In the genomic region with DNA sequence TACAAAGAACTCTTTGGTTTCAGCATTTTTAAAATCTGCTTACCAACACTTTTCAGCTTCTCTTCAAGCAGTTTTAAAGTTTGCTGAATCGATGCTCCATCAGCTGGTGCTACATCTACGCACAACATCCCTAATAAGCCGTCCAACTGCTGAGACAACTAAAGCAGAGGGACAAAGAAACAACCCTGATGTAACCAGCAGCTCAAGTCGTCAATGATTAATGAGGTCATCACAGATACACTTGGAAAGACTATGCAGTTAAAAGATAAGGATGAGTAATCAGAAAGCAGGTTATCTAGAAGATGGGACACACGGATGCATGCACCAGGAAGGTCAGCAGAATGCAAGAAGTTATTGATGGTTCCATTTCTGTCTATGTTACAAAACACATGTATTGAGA, we compare ENCODE assay signal across 25 mouse cellular contexts. TPM values are rescaled to one million over a fixed set of nuclear protein-coding genes. Genes with fewer than 3 reads are reported as not detected.
DNase-seq lines count a peak whose midpoint lies in the region; ATAC-seq and TF ChIP-seq lines count a peak whose summit lies in the region.
"Had no signal": no experiment of that assay in that cellular context is flagged by ENCODE, and none has a peak within 500 bp of the region (broad histone marks: within the 10 kb centered on the region; RNA-seq: fewer than 3 reads in every experiment).

No protein-coding gene starts in this region.

- WGBS in kidney, adult 2 months = 51% methylated on average over 5 of the region's 5 CpGs
- WGBS in kidney, embryonic 15.5 days = 74% methylated on average over 5 of the region's 5 CpGs

- DNase-seq in kidney, adult 2 months = peak; percentile 74
- DNase-seq in kidney, postnatal 10 days = no peak
- DNase-seq in kidney, postnatal 14 days = peak; percentile 14
- peak; percentile 18 for DNase-seq in retina, embryonic 14.5 days (ENCODE audit: low spot score)
- DNase-seq in retina, postnatal 1 day = no peak
- DNase-seq: adrenal gland, adult 2 months; adrenal gland, postnatal 14 days; cerebellum, adult 11 months; cerebellum, adult 2 months; cerebellum, adult 9-11 months; cerebellum, postnatal 25 days; forebrain, postnatal 0 days; gastrocnemius, adult 2 months; gastrocnemius, postnatal 14 days; heart, adult 18-20 months; heart, postnatal 10 days; heart, postnatal 4 days had no signal

- no peaks in the 10 kb centered on the region for H3K27me3 ChIP-seq in kidney, adult 2 months (replicated peaks; ENCODE audit: control insufficient read depth, insufficient read depth, low read length)
- no peaks in the 10 kb centered on the region for H3K27me3 ChIP-seq in kidney, embryonic 15.5 days
- H3K27me3 ChIP-seq: embryonic facial prominence, embryonic 12.5 days; embryonic facial prominence, embryonic 15.5 days; heart, embryonic 12.5 days; heart, embryonic 15.5 days had no signal

- TF ChIP-seq CTCF in kidney, adult 2 months (conservative IDR thresholded peaks at IDR 0.05; ENCODE audit: insufficient read depth, insufficient read length, low read depth, low read length) = no peak

- no peak for ATAC-seq in kidney, embryonic 15.5 days (replicated peaks; ENCODE audit: low FRiP score)
- ATAC-seq: CD4-positive, CD25-positive, alpha-beta regulatory T cell, adult 4 months; forebrain, embryonic 14.5 days; forebrain, postnatal 0 days had no signal

- H3K27ac ChIP-seq in kidney, adult 2 months (ENCODE audit: insufficient read depth, low read depth, low read length) = no peak overlapping the region
- no peak overlapping the region for H3K27ac ChIP-seq in kidney, embryonic 15.5 days
- H3K27ac ChIP-seq: embryonic facial prominence, embryonic 12.5 days; embryonic facial prominence, embryonic 15.5 days; gastrocnemius, adult 2 months; heart, embryonic 15.5 days; hindbrain, embryonic 14.5 days had no signal

- H3K4me2 ChIP-seq in kidney, embryonic 15.5 days = no peak overlapping the region
- H3K4me2 ChIP-seq: embryonic facial prominence, embryonic 12.5 days; embryonic facial prominence, embryonic 15.5 days; heart, embryonic 12.5 days; heart, embryonic 15.5 days; hindbrain, embryonic 14.5 days had no signal

- H3K9me3 ChIP-seq in kidney, embryonic 15.5 days (replicated peaks) = no peaks in the 10 kb centered on the region
- H3K9me3 ChIP-seq: embryonic facial prominence, embryonic 12.5 days; embryonic facial prominence, embryonic 15.5 days; heart, embryonic 12.5 days; heart, embryonic 15.5 days had no signal

- H3K4me3 ChIP-seq in kidney, adult 2 months (ENCODE audit: insufficient read depth, low read depth, low read length) = no peak overlapping the region
- H3K4me3 ChIP-seq in kidney, embryonic 15.5 days (replicated peaks) = no peak overlapping the region
- H3K4me3 ChIP-seq: embryonic facial prominence, embryonic 12.5 days; embryonic facial prominence, embryonic 15.5 days; gastrocnemius, adult 2 months; heart, embryonic 12.5 days; heart, embryonic 15.5 days had no signal

- H3K4me1 ChIP-seq in kidney, adult 2 months (ENCODE audit: control insufficient read depth, insufficient read depth, low read length) = peaks cover 5% of the 10 kb centered on the region; the same call in 1 of the 2 replicates
- H3K4me1 ChIP-seq in kidney, embryonic 15.5 days = no peaks in the 10 kb centered on the region
- H3K4me1 ChIP-seq: embryonic facial prominence, embryonic 12.5 days had no signal

- TF ChIP-seq POLR2A in kidney, adult 2 months (IDR thresholded peaks at IDR 0.05; ENCODE audit: low read depth, low read length) = no peak

- no peak overlapping the region for H3K9ac ChIP-seq in kidney, embryonic 15.5 days
- H3K9ac ChIP-seq: embryonic facial prominence, embryonic 12.5 days; embryonic facial prominence, embryonic 15.5 days; forebrain, postnatal 0 days; heart, embryonic 12.5 days; heart, embryonic 15.5 days; hindbrain, embryonic 14.5 days had no signal

- peaks cover 9% of the 10 kb centered on the region for H3K36me3 ChIP-seq in kidney, adult 2 months (ENCODE audit: control insufficient read depth, insufficient read depth, low read length)
- peaks cover 49% of the 10 kb centered on the region for H3K36me3 ChIP-seq in kidney, embryonic 15.5 days

RNA-seq across cellular contexts. Expression of gene Ccdc141, which starts 27.8 kb away (rescaled TPM):
- polyA plus RNA-seq in kidney, adult 2 months (2012; rRNA removed) = 12.8 and 16.0 TPM in 2 replicates
- 14.2 and 14.7 TPM in 2 replicates for polyA plus RNA-seq in kidney, embryonic 15.5 days (2015; fragmentation: Nextera tagmentation; extraction: Ambion mirVana)

Comparison
In these comparisons a context has a peak if more than half of its experiments do, and no peak if none do; other contexts are left out.
1. DNase-seq: peak in kidney, adult 2 months (single experiment), kidney, postnatal 14 days (single experiment) and retina, embryonic 14.5 days (single experiment); none in kidney, postnatal 10 days (single experiment) and retina, postnatal 1 day (single experiment).